Mouse (Mus musculus): ENCODE data around the gene Slc39a7.

Slc39a7 gene

DNA sequence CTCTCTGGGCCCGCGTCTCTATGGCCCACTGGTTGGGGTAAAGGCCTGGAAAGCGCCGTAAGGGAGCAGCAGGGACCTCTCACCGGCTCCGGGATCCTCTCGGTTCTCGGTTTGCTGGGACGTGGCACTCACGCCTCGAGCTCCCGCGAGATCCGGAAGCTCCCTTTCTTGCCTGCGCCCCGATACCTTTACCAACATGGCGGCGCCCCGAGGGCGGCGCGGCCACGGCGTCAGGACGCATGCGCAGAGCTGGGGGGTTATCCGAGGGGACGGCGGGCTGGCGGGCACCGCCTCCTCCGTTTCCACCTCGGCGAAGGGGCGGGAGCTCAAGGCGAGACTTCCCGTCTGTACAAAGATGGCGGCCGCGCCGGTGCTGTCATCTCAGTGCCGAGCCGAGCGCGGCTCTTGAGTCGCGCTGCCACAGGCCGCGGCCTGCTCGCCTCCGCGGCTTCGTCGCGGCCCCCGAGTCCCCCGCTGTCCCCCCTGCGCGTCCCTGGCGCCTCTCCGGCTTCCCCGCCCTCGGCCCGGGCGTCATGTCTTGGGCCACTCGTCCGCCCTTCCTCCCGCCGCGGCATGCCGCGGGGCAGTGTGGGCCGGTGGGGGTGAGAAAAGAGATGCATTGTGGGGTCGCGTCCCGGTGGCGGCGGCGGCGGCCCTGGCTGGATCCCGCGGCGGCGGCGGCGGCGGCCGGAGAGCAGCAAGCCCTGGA lies at the start of gene Slc39a7, which contains the start of gene Rxrb:
Gene Slc39a7, minus strand, starts transcription at position 218 of the 709 bp plus-strand sequence.
Gene Rxrb, plus strand, starts transcription at position 348 of the 709 bp plus-strand sequence.
- peak; percentile 94 for DNase-seq (ENCODE audit: low read depth, low spot score)

DNA sequence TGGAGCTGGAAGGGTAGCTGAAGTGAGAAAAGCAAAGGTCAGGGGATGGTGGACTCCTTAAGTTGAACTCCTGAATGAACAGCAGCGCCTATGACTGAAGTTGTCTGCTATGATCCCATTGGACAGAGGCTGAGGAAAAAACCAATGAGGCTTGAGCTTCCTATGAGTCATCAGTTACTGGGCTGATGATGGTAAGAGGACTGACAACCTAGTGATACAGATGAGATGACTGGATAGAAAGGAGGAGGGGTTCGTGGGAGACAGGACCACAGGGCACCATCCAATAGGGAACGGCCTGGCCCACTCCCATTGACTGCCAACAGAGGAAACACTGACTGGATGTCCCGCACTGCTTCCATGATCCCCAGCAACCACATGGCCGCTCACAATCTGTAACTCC lies 48.1 kb upstream of the Slc39a7 start:
- DNase-seq (ENCODE audit: low read depth, low spot score) = no peak

DNA sequence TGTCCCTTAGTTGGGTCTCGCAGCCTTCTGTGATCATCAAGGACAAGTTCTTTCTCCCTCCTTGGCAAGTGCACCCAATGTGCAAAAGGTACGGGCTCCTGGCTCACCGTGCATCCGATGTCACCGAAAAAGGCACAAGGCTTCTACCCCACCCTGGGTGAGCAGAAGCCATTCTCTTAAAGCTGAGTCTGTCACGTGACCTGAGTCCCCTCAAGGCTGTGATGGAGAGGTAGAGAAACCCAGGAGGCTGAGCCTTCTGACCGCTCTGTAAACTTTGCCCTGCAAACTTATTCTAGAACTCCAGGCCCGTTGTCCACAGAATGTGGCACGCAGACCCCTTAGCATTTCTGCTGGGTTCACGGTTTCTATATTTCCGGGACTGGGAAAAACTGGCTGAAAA lies 47.5 kb upstream of the Slc39a7 start:
- DNase-seq (ENCODE audit: low read depth, low spot score) = no peak

DNA sequence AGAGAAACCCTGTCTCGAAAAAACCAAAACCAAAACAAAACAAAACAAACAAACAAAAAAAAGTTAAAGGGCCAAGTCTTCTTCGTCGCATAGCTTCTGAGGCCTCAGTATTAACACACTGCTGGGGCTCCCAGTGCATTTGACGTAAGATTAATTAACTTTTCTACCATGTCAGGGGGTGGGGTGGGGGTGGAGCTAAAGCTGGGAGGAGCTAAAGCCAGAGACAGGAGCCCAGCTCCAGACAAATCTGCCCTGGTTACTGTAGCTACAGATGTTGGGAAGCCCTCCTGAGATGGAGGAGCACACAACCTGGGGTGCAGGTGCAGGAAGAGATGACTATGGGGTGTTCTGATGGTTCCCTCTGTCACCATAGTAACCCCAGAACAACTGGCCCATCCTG lies 46.7 kb upstream of the Slc39a7 start:
- no peak for DNase-seq (ENCODE audit: low read depth, low spot score)

DNA sequence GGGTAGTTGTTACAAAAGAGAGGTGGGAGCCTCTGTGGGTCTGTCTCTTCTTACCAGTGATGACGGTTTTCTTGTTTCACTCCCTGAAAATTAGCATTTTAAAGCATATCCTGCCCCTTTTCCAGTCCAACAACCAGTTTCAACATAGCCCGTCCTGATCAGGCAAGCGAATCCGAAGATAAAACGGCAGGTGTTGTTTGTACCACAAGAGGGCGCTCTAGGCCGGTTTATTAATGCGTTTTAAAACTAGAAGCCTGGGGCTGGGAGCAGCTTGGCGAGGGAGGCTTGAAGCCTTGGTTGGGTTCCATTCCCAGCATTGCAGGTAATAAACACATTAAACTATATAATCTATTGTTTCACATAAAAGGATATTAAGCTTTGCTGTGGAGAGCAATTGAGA lies 46.1 kb upstream of the Slc39a7 start:
- DNase-seq (ENCODE audit: low read depth, low spot score) = peak; percentile 58

DNA sequence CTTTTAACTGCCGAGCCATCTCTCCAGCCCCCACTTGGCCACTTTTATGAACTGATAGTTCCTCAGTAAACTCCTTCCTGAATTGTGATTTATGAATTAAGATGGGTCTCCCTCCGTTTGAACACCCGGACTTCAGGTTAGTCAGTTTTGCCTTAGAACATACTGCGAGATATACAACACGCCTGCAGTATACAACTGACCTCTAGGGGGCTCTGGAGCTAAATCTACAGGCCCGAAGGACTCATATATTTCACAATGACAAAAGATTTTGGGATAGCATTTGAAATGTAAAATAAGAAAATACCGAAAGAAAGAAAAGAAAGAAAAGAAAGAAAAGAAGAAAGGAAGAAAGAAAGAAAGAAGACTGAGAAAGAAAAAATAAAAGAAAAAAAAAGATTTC lies 43.8 kb upstream of the Slc39a7 start:
- DNase-seq (ENCODE audit: low read depth, low spot score) = peak; percentile 50

DNA sequence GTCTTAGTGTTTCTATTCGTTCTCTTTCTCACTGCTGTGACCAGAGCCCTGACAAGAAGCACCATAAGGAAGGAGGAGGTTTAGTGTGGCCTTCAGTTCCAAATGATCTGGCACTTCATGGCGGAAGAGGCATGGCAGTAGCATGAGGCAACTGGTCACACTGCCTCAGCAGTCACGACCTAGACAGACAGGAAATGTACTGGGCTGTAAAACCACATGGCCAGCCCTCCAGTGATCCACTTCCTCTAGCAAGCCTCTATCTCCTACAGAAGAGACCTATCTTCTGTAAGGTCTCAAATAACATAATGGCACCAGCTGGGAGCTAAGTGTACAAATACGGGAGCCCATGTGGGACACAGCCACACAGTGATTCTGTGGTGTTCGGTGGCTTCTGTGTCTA lies 40.6 kb upstream of the Slc39a7 start:
- DNase-seq (ENCODE audit: low read depth, low spot score) = no peak

DNA sequence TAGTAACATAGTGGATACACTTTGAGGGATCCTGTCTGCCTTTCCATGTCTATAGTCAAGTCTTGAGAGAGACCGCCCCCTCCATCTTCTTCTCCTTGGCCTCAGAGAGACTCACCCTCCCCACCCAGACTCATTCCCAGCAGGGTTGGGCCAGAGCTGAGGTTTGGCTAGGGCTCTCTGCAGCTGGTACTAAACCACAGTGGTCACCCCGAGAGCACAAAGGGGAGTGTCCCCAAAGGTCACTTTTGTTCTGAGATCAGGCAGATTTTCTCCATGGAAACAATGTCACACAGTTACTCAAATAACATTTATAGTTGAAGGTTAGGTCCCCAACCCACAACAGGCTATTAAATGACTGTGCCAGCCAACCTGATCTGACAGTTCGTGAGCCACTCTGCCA lies 37.4 kb upstream of the Slc39a7 start:
- DNase-seq (ENCODE audit: low read depth, low spot score) = no peak

DNA sequence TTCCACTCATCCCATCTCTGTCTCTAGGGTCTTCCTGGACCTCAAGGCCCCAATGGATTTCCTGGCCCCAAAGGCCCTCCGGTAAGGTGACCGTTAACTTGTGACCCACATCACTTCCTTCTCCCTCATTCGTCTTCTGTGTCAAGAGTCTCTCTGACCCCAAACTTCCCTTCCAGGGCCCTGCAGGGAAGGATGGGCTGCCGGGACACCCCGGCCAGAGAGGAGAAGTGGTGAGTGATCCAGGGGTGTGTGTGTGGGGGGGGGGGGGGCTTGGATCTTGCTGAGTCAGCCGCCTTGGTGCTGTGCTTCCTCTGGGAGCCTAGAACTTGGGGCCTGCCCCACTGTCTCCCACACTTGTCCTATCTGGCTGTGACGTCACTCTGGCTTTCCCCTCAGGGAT lies 25.7 kb upstream of the Slc39a7 start:
- DNase-seq (ENCODE audit: low read depth, low spot score) = no peak

DNA sequence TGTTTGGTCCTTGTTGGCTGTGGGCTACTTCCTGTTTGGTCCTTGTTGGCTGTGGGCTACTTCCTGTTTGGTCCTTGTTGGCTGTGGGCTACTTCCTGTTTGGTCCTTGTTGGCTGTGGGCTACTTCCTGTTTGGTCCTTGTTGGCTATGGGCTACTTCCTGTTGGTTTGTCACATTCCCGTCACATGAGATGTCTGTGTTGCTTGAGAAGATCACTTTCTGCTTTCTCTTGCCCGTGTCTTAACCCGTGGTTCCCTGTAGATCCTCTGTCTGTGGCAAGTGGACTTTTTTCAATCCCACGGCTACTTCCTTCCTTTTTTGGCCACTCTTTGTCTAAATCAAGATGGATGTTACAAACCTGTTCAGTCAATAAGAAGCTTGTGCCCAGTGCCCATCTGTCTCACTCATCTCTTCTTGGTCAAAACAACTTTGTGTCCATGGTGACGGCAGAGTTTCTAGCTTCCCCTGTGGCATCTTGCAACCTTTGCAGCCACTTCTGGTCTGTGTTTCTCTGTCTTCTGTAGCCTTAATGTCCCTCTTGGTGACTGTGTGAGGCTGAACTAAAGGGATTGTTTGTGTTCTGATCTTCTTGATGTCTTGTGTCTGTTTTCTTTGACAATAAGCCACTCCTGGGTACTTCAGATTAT lies 16.0 kb upstream of the Slc39a7 start:
- DNase-seq (ENCODE audit: low read depth, low spot score) = no peak

DNA sequence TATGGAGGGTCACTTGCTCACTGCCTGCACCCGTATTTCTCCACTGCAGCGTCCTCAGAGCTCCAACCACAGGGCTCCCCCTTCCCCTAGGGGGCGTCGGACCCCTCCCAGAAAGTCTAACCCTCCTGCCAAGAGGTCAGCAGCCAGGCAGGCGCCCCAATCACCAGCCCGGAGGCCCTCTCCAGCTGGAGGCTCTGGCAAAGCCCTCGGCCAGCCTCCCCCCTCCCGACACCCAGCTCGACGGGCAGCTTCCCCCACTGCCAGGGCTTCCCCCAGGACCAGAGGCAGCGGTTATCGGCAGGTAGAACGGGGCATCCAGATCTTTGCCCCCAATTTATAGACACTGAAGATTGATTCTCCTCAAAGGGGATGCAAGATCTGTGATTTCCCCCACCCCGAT lies 14.5 kb upstream of the Slc39a7 start:
- DNase-seq (ENCODE audit: low read depth, low spot score) = no peak

DNA sequence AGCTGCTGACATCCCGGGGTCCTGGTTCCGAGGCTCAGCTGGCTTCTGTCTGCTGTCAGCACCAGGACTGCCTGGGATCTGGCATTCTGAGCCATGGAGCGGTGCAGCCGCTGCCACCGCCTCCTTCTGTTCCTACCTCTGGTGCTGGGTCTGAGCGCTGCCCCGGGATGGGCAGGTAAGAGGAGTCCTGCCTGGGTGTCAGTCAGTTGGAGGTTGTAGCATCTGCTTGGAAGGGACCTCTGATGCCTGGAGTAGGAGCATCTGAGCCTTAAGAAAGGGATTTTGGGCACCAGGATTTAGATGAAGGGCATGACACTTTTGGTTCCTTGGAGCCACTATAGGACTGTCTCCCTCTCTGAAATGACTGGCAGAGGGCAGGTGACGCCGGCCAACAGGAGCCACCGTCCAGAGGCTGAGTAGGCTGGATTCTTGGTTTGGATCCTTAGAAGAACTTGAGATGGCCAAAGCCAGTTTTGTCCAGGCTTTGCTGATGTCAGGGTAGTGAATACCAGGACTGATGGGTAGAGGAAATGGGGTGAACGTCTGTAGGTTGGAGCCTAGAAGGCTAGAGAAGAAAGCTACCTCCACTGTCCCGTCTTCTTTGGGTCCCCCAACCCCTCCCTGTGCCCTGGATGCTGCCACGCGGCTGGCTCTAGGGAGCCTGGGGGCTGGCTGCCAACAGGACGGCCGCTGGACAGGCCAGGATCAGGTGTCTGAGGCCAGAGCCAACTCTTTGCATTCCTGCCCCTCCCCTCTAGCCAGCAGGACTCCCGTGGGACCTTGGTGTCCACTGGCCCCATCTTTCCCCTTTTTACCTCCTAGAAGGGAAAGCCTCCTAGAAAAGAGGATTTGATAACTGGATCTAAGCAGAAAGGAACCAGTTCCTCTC lies 8.3 kb upstream of the Slc39a7 start:
- no peak for DNase-seq (ENCODE audit: low read depth, low spot score)

DNA sequence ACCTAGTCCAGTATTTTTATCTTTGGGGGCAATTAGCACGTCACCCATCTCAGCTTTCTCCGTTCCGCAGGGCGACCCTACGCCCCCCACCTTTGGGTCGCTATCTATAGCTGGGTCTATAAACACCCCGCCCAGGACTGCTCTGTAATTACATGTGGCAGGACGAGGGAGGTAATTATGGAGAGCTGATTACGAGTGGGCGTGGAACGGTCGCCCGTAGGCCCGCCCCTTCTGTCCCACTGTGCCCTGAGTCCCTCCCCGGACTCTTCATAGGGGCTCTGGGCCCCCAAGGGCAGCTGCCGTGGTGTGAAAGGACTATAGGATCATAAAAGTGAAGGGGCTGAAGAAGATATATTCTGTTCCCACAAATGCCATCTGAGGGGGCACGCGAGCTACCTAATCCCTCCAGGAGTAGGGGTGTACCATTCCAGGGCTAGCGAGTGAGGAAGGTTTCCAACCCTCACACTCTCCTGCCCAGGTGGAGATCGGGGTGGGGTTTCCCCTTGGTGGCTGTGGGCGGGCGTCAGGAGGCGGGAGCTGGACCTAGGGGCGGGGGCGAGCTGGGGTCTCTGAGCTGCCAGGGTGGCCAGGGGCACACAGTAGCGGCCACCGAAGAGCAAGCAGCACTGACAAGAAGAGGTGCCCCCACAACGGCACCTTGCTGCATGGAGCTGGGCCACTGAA lies 7.5 kb upstream of the Slc39a7 start, which contains the start of gene Col11a2:
Gene Col11a2, plus strand, starts transcription at position 560 of the 684 bp plus-strand sequence.
- no peak for DNase-seq (ENCODE audit: low read depth, low spot score)

DNA sequence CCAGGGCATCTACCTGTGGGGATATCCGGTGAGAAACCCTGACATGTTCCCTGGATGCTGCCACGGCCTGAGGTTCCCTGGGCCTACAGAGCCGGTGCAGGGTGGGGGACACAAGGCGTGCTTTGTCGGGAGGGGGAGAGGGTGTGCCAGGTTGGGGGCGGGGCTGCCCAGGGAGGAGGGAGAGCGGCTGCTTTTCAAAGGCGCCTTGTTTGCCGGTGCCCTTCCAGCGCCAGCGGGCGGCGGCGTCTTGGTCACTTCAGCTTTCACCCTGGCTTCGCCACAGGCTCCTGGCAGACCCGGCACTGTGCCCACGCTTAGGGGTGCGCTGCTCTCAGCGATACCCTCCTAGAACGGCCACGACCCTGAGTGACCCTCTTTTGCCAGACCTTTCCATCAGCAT lies 7.0 kb upstream of the Slc39a7 start:
- DNase-seq (ENCODE audit: low read depth, low spot score) = no peak

DNA sequence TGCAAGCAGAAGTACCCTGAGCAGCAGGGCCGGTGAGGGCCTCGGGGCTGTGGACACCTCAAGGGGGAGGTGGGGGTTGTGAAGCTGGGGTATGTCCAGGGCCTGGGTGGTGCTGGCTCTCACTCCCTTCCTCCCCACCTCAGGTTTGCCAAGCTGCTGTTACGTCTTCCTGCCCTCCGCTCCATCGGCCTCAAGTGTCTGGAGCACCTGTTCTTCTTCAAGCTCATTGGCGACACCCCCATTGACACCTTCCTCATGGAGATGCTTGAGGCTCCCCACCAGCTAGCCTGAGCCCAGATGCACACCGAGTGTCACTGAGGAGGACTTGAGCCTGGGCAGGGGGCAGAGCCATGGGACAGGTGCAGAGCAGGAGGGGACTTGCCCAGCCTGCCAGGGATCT lies 5.8 kb upstream of the Slc39a7 start:
- DNase-seq (ENCODE audit: low read depth, low spot score) = no peak

DNA sequence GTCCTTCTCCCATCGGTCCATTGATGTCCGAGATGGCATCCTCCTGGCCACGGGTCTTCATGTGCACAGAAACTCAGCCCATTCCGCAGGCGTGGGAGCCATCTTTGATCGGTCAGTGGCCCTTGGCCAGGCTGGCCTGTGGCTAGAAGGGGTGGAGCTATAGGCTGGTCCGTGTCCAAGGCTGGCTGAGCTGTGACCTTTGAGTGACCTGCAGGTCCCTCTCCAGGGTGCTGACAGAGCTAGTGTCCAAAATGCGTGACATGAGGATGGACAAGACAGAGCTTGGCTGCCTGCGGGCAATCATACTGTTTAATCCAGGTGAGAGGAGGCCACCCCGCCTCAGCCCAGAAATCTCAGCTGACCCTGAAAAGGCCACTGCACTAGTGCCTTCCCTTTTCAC lies 5.2 kb upstream of the Slc39a7 start:
- no peak for DNase-seq (ENCODE audit: low read depth, low spot score)

DNA sequence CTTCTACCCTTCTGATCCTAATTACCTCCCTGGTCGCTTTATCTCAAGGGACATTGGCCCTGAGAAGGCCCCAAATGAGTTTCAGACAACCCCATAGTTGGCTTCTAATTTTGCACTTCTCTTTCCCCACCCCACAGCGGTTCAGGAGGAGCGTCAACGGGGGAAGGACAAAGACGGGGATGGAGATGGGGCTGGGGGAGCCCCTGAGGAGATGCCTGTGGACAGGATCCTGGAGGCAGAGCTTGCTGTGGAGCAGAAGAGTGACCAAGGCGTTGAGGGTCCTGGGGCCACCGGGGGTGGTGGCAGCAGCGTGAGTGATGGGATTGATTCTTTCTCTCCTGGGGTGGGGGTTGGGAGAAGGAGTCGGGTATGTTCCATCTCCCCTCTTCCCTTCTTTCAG lies 4.0 kb upstream of the Slc39a7 start:
- no peak for DNase-seq (ENCODE audit: low read depth, low spot score)

DNA sequence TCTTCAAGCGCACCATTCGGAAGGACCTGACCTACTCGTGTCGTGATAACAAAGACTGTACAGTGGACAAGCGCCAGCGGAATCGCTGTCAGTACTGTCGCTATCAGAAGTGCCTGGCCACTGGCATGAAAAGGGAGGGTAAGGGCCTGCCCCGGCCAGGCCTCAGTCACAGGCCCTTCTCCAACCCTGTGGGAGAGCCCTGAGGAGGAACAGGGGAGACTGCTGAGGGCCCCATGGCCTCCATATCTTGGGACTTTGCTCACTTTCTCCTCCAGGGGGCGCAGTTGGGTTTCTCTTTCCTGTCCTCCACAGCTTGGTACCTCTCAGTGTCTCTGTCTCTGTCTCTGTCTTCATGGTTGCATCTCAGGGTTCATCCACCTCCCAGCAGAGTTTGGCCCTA lies 2.6 kb upstream of the Slc39a7 start:
- peak; percentile 71 for DNase-seq (ENCODE audit: low read depth, low spot score)

DNA sequence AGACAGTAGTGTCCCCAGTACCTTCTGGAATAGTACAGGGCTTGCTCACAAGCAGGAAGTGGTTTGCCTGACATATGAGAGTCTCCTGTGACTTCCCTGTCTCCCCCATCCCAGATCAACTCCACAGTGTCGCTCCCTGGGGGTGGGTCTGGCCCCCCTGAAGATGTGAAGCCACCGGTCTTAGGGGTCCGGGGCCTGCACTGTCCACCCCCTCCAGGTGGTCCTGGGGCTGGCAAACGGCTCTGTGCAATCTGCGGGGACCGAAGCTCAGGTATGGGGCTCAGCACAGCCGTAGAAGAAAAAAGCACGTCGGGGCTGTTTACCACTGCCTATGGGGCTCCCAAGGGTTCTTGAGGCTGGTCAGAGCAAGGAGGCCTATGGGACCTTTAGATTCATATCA lies 2.0 kb upstream of the Slc39a7 start:
- no peak for DNase-seq (ENCODE audit: low read depth, low spot score)

DNA sequence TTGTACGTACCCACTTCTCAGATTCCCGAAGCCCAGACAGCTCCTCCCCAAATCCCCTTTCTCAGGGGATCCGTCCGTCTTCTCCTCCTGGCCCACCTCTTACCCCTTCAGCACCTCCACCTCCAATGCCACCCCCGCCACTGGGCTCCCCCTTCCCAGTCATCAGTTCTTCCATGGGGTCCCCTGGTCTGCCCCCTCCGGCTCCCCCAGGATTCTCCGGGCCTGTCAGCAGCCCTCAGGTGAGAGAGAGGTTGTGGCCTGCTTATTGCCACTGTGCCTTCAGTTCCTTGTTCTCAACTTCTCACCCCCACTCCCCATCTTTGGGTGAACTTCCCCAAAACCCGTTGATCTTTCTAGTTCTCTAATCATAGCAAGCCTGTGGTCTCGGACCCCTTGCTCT lies 1.3 kb upstream of the Slc39a7 start:
- no peak for DNase-seq (ENCODE audit: low read depth, low spot score)

DNA sequence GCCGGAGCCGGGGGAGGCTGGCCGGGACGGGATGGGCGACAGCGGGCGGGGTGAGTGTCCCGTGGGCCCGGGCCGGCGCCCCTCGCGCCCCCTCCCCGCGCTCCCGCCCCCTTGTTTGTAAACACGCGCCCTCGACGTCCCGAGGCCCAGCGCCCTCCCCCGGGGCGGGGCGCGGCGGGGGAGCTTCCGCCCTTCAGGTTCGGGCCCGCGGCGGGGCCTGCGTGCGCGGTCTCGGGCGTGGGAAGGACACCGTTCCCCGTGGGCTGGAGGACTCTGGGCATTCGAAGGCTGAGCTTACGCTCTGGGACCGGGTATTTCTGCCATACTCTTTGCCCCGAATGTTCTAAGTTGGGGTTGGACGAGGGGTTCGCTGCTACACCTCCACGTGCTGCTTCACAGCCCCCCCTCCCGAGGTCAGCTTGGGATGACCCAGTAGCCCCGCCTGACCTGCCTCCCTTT lies 721 bp upstream of the Slc39a7 start:
- no peak for DNase-seq (ENCODE audit: low read depth, low spot score)

DNA sequence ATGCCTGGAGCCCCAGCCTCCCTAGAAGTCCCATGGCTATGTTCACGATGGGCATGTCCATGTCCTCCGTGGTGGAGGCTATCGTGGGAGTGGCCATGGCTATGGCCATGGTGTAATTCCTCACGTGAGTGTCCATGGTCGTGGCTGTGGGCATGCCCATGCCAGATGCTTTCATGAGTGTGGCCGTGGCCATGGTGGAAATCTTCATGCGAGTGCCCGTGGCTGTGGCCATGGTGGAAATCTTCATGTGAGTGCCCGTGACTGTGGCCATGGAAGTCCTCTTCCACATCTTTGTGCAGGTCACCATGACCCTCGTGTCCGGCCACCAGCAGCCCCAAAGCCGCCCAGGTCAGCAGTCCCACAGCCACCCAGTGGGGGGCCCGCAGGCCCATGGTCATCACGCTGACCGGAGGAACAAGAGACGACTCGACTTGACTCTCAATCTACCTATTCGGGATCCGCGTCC lies 588 bp downstream of the Slc39a7 start:
- DNase-seq (ENCODE audit: low read depth, low spot score) = no peak
